Mouse (Mus musculus): ENCODE measurements around the gene Cep85l.

Gene Cep85l

DNA sequence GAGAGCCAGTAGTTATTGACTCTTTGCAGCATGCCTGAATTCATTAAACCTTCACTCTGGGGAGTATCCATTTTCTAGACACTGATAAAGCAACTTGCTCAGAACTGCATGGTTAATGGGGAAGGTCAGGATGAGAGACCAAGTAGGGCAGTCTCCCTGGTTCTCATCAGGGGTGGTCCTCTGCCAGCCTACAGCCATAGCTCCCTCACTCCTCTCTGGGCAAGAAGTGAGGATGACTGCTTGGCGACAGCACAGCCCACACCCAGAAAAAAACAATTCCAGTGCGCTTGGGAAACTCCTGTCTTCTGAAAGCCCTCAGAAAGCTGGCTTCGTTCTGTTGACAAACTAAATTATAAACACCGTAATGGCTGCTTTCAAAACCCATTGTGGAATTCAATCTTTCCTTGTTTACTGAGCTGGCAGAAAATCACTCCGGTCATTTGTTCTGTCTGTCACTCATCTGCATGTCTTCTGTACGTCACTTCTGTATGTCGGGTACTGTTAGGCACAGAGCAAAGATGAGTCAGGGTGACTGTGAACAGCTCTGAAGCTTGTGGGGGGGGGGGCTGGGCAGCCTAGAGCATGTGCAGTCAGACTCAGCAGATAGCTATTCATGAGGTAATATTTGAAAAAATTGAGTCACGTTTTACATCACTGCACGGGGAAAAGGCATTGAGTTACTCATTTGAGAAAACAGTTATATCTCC is 15.3 kb upstream of the Cep85l start:
- no peak for DNase-seq (ENCODE audit: inconsistent age in 2 of 2, low spot score in 1 of 2)

DNA sequence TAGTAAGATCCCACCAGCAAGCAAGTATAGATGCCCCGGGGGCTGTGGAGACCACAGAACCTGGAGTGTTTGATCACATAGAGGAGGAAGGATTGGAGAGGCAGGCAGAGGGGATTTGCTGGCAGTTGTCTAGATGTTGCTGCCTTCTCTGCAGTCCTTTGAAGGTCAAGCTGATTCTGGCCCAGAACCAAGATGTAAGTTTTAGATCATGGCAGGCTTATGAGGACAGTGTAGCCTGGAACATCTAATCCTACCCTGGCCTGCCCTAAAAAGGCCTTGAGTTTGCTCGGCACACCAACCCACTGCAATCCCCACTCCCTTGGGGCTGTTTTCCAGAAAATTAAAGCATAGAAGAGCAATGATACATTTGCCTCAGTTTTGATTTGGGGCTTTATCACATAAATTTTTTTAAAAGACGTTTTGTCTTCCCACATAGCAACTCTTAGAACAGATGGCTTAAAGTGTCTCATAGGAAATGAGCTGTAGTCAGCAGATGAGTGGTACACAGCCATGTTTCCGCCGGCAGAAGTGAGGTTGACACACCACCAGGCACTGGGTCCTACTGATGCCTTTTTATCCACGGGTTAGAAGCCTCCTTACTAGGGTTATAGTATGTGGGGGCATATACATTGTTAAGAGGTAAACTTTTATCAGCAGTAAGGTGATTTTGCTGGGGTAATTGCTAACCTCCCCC is 8.6 kb upstream of the Cep85l start:
- DNase-seq (ENCODE audit: inconsistent age in 2 of 2, low spot score in 1 of 2): peak; percentile 38 to 56

DNA sequence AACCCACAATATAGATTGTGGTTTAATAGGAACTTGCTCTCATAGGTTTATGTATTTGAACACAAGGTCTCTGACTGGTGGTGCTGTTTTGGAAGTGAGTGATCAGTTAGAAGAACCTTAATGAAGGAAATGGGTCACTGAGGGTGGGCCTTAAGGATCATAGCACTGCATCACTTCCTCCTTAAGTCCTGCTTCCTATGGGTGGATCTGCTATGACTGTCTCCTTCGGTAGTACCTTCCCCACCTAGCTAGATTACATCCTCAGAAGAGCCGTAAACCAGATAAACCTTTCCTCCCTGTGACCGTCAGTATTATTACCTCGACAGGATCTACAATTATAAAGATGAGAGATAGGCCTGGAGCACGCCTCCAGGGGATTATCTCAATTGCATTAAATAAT is 5.7 kb upstream of the Cep85l start:
- DNase-seq (ENCODE audit: inconsistent age in 2 of 2, low spot score in 1 of 2): no peak

DNA sequence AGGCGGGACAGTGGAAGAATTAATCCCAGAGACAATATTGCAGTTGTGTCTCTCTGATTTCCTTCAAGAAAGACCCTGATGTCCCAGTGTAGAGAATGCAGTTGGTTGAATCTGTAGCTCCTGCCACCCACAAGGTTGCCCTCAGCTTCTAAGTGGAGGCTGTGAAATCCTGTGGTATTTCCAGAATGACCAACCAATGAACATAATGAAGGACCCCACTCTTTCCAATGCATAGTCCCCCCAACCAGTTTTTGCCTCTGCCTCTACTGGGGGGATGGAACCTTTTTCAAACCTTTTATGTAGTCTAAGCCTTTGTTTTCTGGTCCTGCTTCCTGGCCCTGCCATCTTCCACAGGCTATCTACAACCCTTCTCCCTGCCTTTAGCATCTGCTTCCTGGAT is 5.1 kb upstream of the Cep85l start:
- no peak for DNase-seq (ENCODE audit: inconsistent age in 2 of 2, low spot score in 1 of 2)

DNA sequence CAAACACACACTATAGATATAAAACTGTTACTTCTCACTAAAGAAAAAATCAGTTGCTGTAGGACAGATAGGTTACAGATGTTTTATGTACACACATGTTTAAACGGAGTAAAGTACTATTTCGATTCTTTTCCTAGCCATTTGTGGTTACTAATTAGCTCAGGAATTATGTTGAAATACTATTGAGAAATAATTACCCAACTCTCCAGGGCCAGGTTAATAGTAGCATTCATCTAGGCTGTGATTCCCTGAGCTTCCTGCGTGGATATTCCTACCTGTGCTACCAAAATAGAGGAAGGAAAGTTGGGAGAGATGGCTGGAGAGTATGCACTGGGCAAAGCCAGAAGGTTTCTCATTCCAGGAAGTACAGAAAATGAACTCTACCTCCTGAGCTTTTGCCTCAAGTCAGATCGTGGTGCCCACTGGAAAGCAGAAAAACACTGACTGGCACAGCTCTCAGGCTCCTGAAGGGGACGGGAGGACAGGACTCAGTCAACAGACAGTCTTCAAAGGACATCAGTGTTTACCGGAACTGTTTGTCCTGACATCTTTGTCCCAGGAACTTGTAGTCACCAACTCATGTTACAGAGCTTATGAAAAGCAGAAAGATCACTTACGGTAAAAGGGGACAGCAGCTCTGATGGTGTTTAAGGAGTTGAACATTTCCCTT is 3.1 kb upstream of the Cep85l start:
- DNase-seq (ENCODE audit: inconsistent age in 2 of 2, low spot score in 1 of 2): no peak

DNA sequence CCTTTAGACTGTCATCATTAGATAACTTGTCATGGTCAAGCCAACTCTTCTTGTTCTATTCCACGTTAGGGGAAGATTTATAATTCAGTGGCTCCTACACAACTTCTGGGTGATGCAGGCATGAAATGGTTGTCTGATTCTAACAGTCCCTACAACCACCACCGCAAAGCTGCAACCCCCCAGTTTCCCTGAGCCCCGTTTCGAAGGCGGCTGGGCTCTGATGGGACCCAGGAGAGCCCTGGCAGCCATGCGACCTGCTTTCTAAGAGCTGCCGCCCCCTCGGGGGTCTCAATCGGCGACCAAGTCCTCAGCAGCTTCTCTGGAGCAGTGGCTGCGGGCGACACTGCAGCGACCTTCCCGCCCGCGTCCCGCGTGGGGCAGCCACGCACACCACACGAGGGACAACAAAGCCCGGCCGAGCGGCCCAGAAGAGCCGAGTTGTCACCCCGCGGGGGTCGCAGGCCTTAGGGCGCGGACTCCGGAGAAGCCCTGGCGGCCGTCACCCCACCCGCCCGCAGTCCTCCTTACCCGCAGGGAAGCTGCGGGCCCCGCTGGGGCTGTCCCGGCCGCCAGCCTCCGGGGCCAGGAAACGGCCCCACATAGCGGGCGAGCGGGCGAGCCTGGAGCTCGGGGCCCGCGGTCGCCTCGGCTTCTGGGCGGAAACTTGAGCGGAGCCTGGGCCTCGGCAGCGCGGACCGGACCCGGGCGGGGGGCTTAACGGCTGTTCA is 602 bp downstream of the Cep85l start:
- peak in 1 of 2 experiments; percentile 83 for DNase-seq (ENCODE audit: inconsistent age in 2 of 2, low spot score in 1 of 2)

DNA sequence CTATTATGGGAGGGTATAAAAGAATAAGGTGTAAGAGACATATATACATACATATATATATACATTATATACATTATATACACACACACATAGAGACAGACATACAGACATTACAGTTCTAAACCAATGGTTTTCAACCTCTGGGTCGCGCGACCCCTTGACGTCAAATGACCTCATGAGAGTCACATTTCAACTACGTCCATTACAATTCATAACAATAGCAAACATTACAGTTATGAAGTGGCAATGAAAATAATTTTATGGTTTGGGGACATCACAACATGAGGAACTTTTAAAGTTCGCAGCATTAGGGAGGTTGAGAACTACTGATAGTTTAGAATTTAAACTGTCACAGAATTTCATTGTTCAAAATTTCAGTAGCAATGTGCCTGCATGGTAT is 1.5 kb downstream of the Cep85l start:
- no peak for DNase-seq (ENCODE audit: inconsistent age in 2 of 2, low spot score in 1 of 2)

DNA sequence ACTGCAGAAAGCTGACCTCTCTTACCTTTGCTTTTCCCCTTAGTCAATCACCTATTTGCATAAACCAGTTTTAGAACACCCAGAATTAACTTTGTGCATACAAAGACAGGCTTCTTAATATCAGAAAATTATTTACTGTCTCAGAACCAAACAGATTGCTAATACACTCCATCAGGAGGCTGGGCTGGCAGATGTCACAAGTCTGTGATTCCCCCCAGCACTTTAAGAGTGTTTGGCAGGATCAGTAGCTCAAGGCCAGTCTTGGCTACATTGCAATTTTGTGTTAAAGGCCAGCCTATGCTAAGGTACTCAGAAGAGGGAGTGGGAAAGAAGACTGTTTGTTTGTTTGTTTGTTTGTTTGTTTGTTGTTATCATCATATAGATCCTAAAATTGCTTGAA is 2.7 kb downstream of the Cep85l start:
- DNase-seq (ENCODE audit: inconsistent age in 2 of 2, low spot score in 1 of 2): peak in 1 of 2 experiments; percentile 57

DNA sequence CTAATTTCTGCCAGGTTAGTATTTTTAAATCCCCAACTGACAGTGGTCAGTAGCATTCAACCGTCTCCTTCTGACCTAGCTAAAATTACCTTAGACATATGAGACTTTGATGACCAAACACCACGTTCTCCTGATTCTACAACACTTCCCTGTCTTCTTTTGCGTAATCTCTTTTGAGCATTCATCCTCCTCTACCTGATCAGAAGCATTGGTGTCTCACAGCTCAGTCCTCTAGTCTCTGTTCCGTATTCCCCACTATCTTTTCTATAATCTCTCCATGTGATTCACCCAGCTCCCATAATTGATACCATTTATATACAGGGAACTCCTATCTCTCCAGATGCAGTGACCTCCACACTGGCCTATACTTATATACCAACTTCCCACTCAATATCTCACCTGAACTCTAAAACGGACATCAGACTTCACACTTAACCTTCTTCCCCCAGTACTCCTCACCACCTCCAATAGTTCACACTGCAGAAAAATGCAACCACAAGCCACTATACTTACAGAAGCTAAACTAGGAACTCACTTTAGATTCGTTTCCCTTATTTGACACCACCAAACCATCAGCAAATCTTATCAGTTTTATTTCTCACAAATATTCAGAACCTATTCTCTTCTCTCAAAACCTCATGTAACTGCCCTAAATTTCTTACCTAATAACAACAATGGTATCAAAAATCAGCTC is 5.7 kb downstream of the Cep85l start:
- no peak for DNase-seq (ENCODE audit: inconsistent age in 2 of 2, low spot score in 1 of 2)

DNA sequence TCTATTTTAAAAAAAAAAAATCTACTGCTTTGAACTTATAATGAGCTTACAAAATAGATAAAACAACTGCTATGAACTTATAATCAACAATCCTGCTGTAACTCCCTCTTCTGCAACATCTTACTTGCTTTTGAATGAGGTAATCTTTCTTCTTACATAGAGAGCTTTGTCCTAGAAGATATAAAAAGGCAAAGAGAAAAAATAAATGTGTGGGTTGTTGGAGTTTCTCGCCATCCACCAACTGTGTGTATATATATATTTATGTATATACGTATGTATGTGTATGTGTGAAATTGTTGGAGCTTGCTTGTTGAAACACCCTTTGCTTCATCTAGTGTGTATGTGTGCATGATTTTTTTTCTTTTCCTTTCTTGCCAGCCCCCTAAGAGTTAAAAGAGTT is 12.5 kb downstream of the Cep85l start:
- no peak for DNase-seq (ENCODE audit: inconsistent age in 2 of 2, low spot score in 1 of 2)

DNA sequence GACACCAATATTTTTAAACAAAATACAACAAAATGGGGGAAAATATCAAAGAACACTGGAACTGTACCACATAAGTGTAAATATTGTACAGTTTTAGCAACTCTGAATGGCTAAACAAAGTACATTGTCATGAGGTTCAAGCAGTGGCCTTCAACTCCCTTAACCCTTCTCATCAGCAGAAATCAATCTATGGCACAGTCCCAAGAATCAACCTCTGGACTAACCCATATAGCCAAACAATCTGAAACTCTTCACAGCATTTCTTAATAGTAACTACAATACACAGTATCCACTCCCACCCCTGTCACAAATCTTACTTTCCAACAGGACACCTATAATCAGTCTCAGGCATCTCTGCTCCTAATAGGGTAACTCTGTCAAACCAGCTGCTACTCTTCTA is 15.4 kb downstream of the Cep85l start:
- DNase-seq (ENCODE audit: inconsistent age in 2 of 2, low spot score in 1 of 2): no peak

DNA sequence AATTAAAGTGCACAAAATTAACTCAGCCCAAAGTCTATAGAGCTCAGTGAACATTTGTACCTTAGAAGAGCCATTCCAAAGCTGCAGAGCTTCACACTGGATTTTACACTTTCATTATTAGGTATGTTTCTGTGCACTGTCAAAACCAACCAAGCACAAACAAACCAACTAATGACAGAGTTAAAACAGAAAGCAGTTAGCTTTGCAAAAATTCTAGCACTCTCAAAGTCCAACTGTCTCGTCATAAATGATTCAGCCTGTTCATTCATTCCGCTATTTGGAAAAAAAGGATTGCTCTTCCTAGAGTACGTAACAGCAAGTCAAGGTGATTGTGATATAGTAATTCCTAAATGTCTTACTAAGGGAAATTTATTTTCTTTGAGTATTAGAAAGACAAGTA is 20.7 kb downstream of the Cep85l start:
- DNase-seq (ENCODE audit: inconsistent age in 2 of 2, low spot score in 1 of 2): no peak

DNA sequence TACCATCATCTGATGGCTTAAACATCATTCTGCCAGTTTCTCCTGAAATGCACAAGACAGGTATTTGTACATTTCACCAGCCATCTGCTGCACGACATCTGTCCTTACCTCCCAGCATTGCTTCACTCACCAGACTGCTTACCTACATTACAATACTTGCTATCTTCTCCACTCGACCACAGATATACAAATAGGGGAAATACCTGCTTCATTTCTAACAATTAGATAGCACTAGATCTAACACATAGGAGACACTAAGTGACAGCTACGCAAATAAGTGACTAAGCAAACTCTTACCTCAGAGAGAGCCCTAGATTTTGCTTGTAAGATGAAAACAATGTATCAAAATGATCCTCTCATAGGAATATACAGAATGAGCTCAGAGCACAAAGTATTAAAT is 26.1 kb downstream of the Cep85l start:
- no peak for DNase-seq (ENCODE audit: inconsistent age in 2 of 2, low spot score in 1 of 2)

DNA sequence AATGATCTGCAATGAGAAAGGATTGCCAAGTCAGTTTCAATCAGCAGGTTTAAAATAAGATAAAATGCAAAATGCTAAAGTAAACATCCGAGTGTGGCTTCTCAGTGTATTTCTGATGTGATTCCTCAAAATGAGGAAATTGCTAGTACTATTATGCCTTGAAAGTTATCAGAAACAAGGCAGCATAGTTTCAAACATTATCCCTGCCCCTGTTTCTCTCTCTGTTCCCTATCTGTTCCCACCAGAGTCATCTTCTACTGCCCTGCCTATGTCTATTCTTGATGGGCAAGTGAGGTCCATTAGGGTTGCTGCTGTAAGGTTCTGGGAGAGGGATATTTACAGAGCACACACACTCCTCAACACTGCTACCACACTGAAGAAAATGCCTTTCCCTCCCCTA is 30.5 kb downstream of the Cep85l start:
- no peak for DNase-seq (ENCODE audit: inconsistent age in 2 of 2, low spot score in 1 of 2)

DNA sequence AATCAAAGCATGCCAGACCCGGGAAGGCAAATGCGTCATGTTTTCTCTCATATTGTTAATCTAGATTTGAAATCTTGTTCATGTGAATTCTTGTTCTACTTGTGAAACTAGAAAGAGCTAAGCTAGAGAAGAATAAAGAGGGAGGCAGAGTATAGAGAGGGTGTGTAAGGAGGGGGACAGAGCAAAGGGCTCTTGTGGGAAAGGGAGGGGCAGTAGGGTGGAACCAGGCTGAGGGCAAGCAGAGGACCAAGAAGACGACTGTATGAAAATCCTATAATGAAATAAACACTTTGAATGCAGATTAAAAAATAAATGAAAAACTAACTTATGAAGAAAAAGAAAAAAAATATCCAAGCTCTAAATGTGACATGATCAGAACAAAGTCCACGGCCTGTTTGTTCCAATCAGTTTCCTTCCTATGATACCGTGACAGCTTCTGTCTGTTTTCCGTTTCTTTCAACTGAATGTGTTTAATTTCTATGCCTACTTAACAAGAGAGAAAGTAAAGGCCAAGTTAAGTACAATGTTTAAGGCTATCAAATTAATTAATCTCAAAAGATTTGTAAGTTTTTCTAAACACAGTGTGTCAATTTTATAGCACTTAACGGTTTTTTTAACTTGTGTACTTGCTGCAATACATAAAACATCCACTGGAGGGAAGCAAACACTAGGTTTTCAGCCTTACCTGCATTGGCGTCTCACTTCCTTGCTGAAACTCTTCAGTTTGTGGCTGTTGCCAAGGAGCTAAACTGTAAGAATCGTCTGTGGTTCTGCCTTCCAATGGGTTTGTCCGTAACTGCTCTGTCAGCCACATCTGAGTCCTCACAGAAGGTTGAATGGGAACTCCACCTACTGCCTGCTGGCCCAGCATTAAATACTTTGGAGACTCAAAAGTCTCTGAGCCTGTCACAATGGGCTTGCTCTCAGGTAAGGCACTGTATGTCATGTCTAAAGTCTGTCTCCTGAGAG is 31.7 kb downstream of the Cep85l start:
- DNase-seq (ENCODE audit: inconsistent age in 2 of 2, low spot score in 1 of 2): peak; percentile 27 to 91

DNA sequence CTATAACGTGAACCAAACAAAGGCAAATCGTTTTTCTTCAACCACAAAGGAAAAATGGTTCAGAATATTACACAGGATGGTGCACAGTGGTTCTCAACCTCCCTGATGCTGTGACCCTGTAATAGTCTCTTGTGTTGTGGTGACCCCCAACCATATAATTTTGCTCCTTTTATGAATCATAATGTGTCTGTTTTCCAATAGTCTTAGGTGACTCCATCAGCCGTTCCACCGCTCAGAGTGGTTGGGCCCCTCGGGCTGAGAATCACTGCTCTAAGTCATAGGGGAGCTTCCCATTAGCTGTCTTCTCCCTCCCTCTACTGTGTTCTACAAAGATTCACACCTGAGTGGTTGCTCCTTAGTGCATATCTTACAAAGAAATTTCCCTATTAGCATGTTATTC is 32.8 kb downstream of the Cep85l start:
- no peak for DNase-seq (ENCODE audit: inconsistent age in 2 of 2, low spot score in 1 of 2)

DNA sequence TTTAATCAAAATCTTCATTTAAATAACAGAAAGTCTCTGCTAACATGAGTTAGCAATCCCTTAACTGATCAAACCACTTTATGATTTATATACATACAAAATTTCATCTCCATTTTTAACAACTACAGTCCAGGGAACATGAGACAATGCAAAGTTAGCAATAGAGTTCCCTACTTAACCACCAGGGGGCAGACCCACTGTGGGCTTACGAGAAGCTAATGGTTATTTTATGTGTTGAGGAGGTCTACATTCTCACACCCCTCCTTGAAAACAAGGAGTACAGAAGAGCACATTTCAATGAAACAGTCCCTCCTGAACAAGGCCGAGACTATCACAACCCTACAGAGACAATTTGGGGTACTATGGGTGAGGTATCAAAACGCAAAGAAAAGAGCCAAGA is 33.2 kb downstream of the Cep85l start:
- peak in 1 of 2 experiments; percentile 75 for DNase-seq (ENCODE audit: inconsistent age in 2 of 2, low spot score in 1 of 2)

DNA sequence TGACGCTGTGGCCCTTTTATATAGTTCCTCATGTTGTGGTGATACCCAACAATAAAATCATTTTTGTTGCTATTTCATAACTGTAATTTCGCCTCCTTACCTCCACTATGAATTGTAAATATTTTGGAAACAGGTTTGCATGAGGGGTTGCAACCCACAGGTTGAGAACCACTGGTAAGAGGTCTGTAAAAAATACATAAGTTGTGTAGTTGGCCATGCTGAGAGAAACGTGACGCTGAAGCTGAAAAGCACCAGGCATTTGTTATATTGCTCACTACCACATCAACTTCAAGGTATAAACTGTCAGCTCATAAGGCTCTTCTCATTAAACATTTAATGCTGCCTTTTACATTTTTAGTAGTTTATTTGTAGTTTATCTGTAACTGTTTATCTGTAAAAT is 34.2 kb downstream of the Cep85l start:
- no peak for DNase-seq (ENCODE audit: inconsistent age in 2 of 2, low spot score in 1 of 2)

DNA sequence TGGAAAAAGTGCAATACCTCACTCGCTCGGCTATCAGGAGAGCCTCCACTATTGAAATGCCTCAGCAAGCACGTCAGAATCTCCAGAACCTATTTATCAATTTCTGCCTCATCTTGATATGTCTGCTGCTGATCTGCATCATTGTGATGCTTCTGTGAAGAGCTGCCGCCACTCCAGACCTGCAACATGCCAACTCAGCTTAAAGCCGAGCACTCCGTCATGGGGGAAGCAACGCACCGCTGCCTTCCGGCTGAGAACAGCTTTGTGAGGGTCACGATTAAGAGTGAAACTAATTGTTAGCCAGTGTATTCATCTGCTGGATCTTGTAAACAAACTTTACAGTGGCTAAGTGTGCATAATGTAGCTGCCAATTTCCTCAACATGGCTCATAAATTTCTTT is 35.9 kb downstream of the Cep85l start:
- DNase-seq (ENCODE audit: inconsistent age in 2 of 2, low spot score in 1 of 2): peak in 1 of 2 experiments; percentile 42

DNA sequence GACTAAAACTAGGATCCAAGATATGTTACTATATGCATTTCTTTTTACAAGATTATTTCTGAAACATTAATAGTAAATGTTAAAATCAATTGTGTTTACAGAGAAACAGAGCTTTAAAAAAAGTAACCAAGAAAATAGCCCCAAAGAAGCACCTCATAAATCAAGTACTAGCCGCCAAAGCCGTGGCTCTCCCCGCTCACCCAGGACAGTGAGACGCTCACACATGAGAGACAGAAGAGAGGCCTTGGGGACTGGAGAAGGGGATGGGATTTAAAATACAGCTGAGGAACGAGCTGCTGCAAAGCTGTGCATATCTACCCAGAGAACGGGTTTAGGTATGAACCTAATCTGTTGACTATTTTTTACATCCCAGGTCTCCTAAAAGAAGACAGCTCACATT is 36.4 kb downstream of the Cep85l start:
- DNase-seq (ENCODE audit: inconsistent age in 2 of 2, low spot score in 1 of 2): no peak
